Mouse (Mus musculus) G1E (cell line): ENCODE results near the gene Nup107. TPM values are rescaled to one million over a fixed set of nuclear protein-coding genes. Genes with fewer than 3 reads are reported as not detected.

Experiments used
- ATAC-seq: 2 replicates; pipeline ENCODE4 v1.8.0; 2016; ENCODE audit warnings: mild to moderate bottlenecking; ENCODE audit not compliant: insufficient number of reproducible peaks, poor library complexity, low FRiP score, severe bottlenecking; ENCODE audit errors: extremely low read depth
- DNase-seq: peaks from one replicate; pipeline ENCODE4 v3.0.0; 2012; ENCODE audit warnings: low spot score
- H3K27me3 ChIP-seq: 2 replicates; pipeline ENCODE4 v1.6.1; 2012; ENCODE audit warnings: mild to moderate bottlenecking, low read length, inconsistent platforms; ENCODE audit not compliant: insufficient read depth
- H3K36me3 ChIP-seq: replicated peaks from 2 replicates; pipeline ENCODE3; 2012; ENCODE audit warnings: mild to moderate bottlenecking, inconsistent platforms
- H3K4me1 ChIP-seq: 2 replicates; pipeline ENCODE4 v1.6.1; 2012; ENCODE audit warnings: low read depth, low read length, inconsistent platforms, mixed read lengths; ENCODE audit not compliant: insufficient read depth
- H3K4me3 ChIP-seq: 2 replicates; pipeline ENCODE4 v1.5.1; 2012; ENCODE audit warnings: low read depth, mild to moderate bottlenecking, inconsistent platforms, low read length, moderate library complexity, mixed read lengths
- H3K9me3 ChIP-seq: replicated peaks from 2 replicates; pipeline ENCODE4 v1.6.1; 2012; ENCODE audit warnings: inconsistent platforms
- CTCF ChIP-seq: IDR thresholded peaks from 2 replicates; pipeline ENCODE4 v1.5.1; 2012; ENCODE audit warnings: low read depth, low read length, inconsistent platforms, mixed read lengths
- GATA1 ChIP-seq: IDR thresholded peaks from 2 replicates; pipeline ENCODE4 v1.6.1; 2012; ENCODE audit warnings: borderline replicate concordance, low read length, inconsistent platforms, mixed read lengths
- GATA2 ChIP-seq: IDR thresholded peaks from 2 replicates; pipeline ENCODE4 v1.6.1; 2012; ENCODE audit warnings: low read depth, low read length, inconsistent platforms, borderline replicate concordance
- POLR2AphosphoS5 ChIP-seq: IDR thresholded peaks from 2 replicates; pipeline ENCODE4 v1.6.1; 2012; ENCODE audit warnings: low read depth, low read length, inconsistent platforms; ENCODE audit not compliant: insufficient replicate concordance
- TAL1 ChIP-seq: conservative IDR thresholded peaks from 2 replicates; pipeline ENCODE4 v1.6.1; 2012; ENCODE audit warnings: low read depth, low read length, inconsistent platforms, mixed read lengths
- polyA plus RNA-seq: library from polyadenylated mRNA; stranded (reverse); fragments of >175 nt; gene quantifications from 2 replicates; pipeline ENCODE4 v1.2.3, GENCODE M21; 2012
- total RNA-seq, 2 experiments: library from RNA; stranded (forward) in 1 of 2; stranded (reverse) in 1 of 2; fragments of 200-1000 nt in 1 of 2; fragments of >200 nt in 1 of 2; fragmentation: Nextera tagmentation in 1 of 2; gene quantifications; 2 replicates each; pipeline ENCODE4 v1.2.3; 2014 to 2017

Nup107 gene
- total and polyA plus RNA-seq, 3 experiments, result 59.9 to 144 (median 130) TPM

- no peak for DNase-seq
- peaks cover 93% of the 10 kb centered on the region for H3K36me3 ChIP-seq
- ATAC-seq, result no peak
- no peaks in the 10 kb centered on the region for H3K9me3 ChIP-seq
- no peak for TF ChIP-seq GATA2
- TF ChIP-seq GATA1, result no peak
- no peak for TF ChIP-seq TAL1
- no peak for TF ChIP-seq POLR2AphosphoS5
- TF ChIP-seq CTCF, result no peak
- no peak overlapping the region for H3K4me3 ChIP-seq
- H3K4me1 ChIP-seq, result peaks cover 2% of the 10 kb centered on the region; the same call in 1 of the 2 replicates
- H3K27me3 ChIP-seq, result no peaks in the 10 kb centered on the region
Observed at GRCm38 (mm10) chr10:117766111-117766895, 26.2 kb downstream of the Nup107 start.

GRCm38 (mm10) chr10:117765116-117765894 is 27.2 kb downstream of the Nup107 start:
- no peak overlapping the region for H3K4me3 ChIP-seq
- TF ChIP-seq GATA1 (no peak), CTCF (no peak), GATA2 (no peak), POLR2AphosphoS5 (no peak), TAL1 (no peak)
- peaks cover 93% of the 10 kb centered on the region for H3K36me3 ChIP-seq
- peaks cover 2% of the 10 kb centered on the region; the same call in 1 of the 2 replicates for H3K4me1 ChIP-seq
- DNase-seq, result no peak
- ATAC-seq, result no peak
- H3K27me3 ChIP-seq, result no peaks in the 10 kb centered on the region
- H3K9me3 ChIP-seq, result no peaks in the 10 kb centered on the region

DNA sequence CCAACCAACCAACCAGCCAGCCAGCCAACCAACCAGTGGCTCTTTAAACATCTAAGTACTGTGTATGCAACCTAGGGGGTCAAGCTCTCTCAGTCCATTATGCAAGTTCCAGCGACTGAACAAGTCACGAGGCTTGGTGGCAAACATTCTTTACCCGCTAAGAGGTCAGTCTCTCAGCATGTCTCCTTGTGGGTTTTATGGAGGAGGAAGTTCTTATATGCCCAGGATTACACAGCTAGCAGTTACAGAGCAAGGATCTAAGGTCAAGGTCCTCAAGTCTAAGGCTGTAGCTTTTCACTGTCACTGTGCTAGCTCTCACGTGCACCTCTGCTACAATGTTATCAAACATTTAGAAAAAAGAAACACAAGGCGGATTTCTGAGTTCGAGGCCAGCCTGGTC is 27.9 kb downstream of the Nup107 start:
- Histone ChIP-seq H3K27me3 (no peaks in the 10 kb centered on the region), H3K4me1 (peaks cover 2% of the 10 kb centered on the region; the same call in 1 of the 2 replicates), H3K4me3 (no peak overlapping the region), H3K9me3 (no peaks in the 10 kb centered on the region), H3K36me3 (peaks cover 93% of the 10 kb centered on the region)
- no peak for DNase-seq
- no peak for ATAC-seq
- TF ChIP-seq GATA1 (no peak), GATA2 (no peak), CTCF (no peak), POLR2AphosphoS5 (no peak), TAL1 (no peak)

GRCm38 (mm10) chr10:117763588-117764190 is 28.8 kb downstream of the Nup107 start:
- Histone ChIP-seq H3K4me3 (no peak overlapping the region), H3K27me3 (no peaks in the 10 kb centered on the region), H3K9me3 (no peaks in the 10 kb centered on the region), H3K36me3 (peaks cover 96% of the 10 kb centered on the region), H3K4me1 (peaks cover 2% of the 10 kb centered on the region; the same call in 1 of the 2 replicates)
- DNase-seq, result no peak
- TF ChIP-seq POLR2AphosphoS5, result no peak
- TF ChIP-seq GATA2, result no peak
- TF ChIP-seq GATA1, result no peak
- TF ChIP-seq TAL1, result no peak
- TF ChIP-seq CTCF, result no peak
- ATAC-seq, result no peak

DNA sequence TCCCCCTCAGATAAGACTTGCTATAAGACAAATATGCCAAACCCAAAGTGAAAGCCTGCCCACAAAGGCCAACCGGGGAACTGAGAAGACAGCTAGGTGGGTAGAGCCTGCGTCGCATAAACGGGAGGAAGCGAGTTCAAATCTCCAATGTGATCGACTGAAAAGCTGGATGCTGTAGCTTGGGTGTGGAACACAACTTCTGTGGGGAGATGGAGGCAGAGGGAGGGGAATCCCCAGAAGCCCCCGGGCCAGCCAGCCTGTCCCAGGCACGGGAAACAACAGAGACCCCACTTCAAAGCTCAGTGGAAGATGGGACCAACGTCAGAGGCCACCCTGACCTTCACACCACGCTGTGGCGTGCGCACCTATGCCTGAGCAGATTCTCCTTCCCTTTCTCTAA is 29.5 kb downstream of the Nup107 start:
- no peak for DNase-seq
- no peaks in the 10 kb centered on the region for H3K9me3 ChIP-seq
- no peaks in the 10 kb centered on the region for H3K27me3 ChIP-seq
- TF ChIP-seq POLR2AphosphoS5 (no peak), GATA2 (no peak), TAL1 (no peak), CTCF (no peak), GATA1 (no peak)
- peaks cover 96% of the 10 kb centered on the region for H3K36me3 ChIP-seq
- H3K4me1 ChIP-seq, result peaks cover 2% of the 10 kb centered on the region; the same call in 1 of the 2 replicates
- no peak overlapping the region for H3K4me3 ChIP-seq
- no peak for ATAC-seq

GRCm38 (mm10) chr10:117762281-117762830 is 30.1 kb downstream of the Nup107 start:
- Histone ChIP-seq H3K27me3 (no peaks in the 10 kb centered on the region), H3K4me3 (no peak overlapping the region), H3K9me3 (no peaks in the 10 kb centered on the region), H3K4me1 (peaks cover 2% of the 10 kb centered on the region; the same call in 1 of the 2 replicates), H3K36me3 (peaks cover 97% of the 10 kb centered on the region)
- DNase-seq (no peak), ATAC-seq (no peak)
- no peak for TF ChIP-seq CTCF
- no peak for TF ChIP-seq TAL1
- TF ChIP-seq GATA2, result no peak
- TF ChIP-seq GATA1, result no peak
